Comparison of ENCODE assay signal across 8 mouse cellular contexts in genomic region chrX:12760501-12760900, GRCm38 (mm10). TPM values are rescaled to one million over a fixed set of nuclear protein-coding genes. Genes with fewer than 3 reads are reported as not detected.
DNase-seq lines count a peak whose midpoint lies in the region; ATAC-seq and TF ChIP-seq lines count a peak whose summit lies in the region.

No protein-coding gene starts in this region.

- peak overlapping the region; percentile 81; the same call in 1 of the 2 replicates for H3K9ac ChIP-seq in limb, embryonic 12.5 days (replicated peaks)
- H3K9ac ChIP-seq in stomach, postnatal 0 days (ENCODE audit: low read length): peak overlapping the region; percentile 43; the same call in 1 of the 2 replicates

- peak overlapping the region; percentile 57 for H3K4me2 ChIP-seq in limb, embryonic 12.5 days
- peak overlapping the region; percentile 51 for H3K4me2 ChIP-seq in stomach, postnatal 0 days (replicated peaks; ENCODE audit: low read depth)

- H3K27me3 ChIP-seq in erythroblast, embryonic 14.5 days (ENCODE audit: control insufficient read depth): peaks cover 16% of the 10 kb centered on the region
- H3K27me3 ChIP-seq in spleen, adult 2 months (ENCODE audit: control insufficient read depth, insufficient read depth, low read length): no peaks in the 10 kb centered on the region
- peaks cover 17% of the 10 kb centered on the region for H3K27me3 ChIP-seq in limb, embryonic 12.5 days
- no peaks in the 10 kb centered on the region for H3K27me3 ChIP-seq in stomach, postnatal 0 days (ENCODE audit: control insufficient read depth, insufficient read depth, low read length)

- TF ChIP-seq EP300 in stomach, postnatal 0 days (optimal IDR thresholded peaks at IDR 0.05): no peak

- peak overlapping the region; percentile 86 for H3K4me3 ChIP-seq in erythroblast, embryonic 14.5 days (replicated peaks)
- peak overlapping the region; percentile 86 for H3K4me3 ChIP-seq in spleen, adult 2 months (ENCODE audit: extremely low read depth, insufficient read depth, insufficient read length)
- peak overlapping the region; percentile 61 for H3K4me3 ChIP-seq in limb, embryonic 12.5 days (replicated peaks)
- H3K4me3 ChIP-seq in stomach, postnatal 0 days (ENCODE audit: low read depth, low read length): peak overlapping the region; percentile 63

- no peak for DNase-seq in spleen, adult 2 months (ENCODE audit: low read depth in 1 of 2, low spot score in 2 of 2)
- no peak for DNase-seq in spleen, postnatal 4 days (ENCODE audit: low spot score in 2 of 2)
- DNase-seq in stomach, postnatal 0 days (ENCODE audit: low spot score): no peak
- DNase-seq in urinary bladder, adult 18-20 months (ENCODE audit: low spot score in 2 of 2): no peak

- H3K36me3 ChIP-seq in erythroblast, embryonic 14.5 days (ENCODE audit: control insufficient read depth): no peaks in the 10 kb centered on the region; the same call in 1 of the 2 replicates
- H3K36me3 ChIP-seq in spleen, adult 2 months (ENCODE audit: control insufficient read depth, insufficient read depth, low read length): no peaks in the 10 kb centered on the region
- H3K36me3 ChIP-seq in limb, embryonic 12.5 days: no peaks in the 10 kb centered on the region
- H3K36me3 ChIP-seq in stomach, postnatal 0 days (ENCODE audit: control insufficient read depth, insufficient read depth, low read length): no peaks in the 10 kb centered on the region

- peaks cover 21% of the 10 kb centered on the region for H3K4me1 ChIP-seq in erythroblast, embryonic 14.5 days (ENCODE audit: control insufficient read depth)
- no peaks in the 10 kb centered on the region for H3K4me1 ChIP-seq in spleen, adult 2 months (ENCODE audit: control insufficient read depth, insufficient read depth, insufficient read length)
- H3K4me1 ChIP-seq in limb, embryonic 12.5 days (replicated peaks): no peaks in the 10 kb centered on the region
- H3K4me1 ChIP-seq in stomach, postnatal 0 days (replicated peaks; ENCODE audit: control insufficient read depth, insufficient read depth): no peaks in the 10 kb centered on the region

- no peak for TF ChIP-seq POLR2A in spleen, adult 2 months (IDR thresholded peaks at IDR 0.05; ENCODE audit: low read depth, low read length)

- H3K27ac ChIP-seq in spleen, adult 2 months (ENCODE audit: insufficient read depth, low read length): no peak overlapping the region
- no peak overlapping the region for H3K27ac ChIP-seq in limb, embryonic 12.5 days
- H3K27ac ChIP-seq in stomach, postnatal 0 days (replicated peaks): peak overlapping the region; percentile 13; the same call in 1 of the 2 replicates

- ATAC-seq in erythroblast, adult 5-6 weeks (replicated peaks; ENCODE audit: low FRiP score, poor library complexity, severe bottlenecking): no peak
- ATAC-seq in limb, embryonic 12.5 days (ENCODE audit: insufficient number of reproducible peaks, insufficient read depth, low FRiP score, low TSS enrichment, low read depth): no peak
- no peak for ATAC-seq in stomach, postnatal 0 days (ENCODE audit: low FRiP score, low TSS enrichment)
- ATAC-seq in frontal cortex, adult (ENCODE audit: low TSS enrichment): no peak

- no peak for TF ChIP-seq CTCF in spleen, adult 2 months (IDR thresholded peaks at IDR 0.05; ENCODE audit: extremely low read depth, insufficient read depth, insufficient read length, insufficient replicate concordance)
- TF ChIP-seq CTCF in stomach, postnatal 0 days (IDR thresholded peaks at IDR 0.05; ENCODE audit: low read depth): no peak

- peaks cover 4% of the 10 kb centered on the region; the same call in 1 of the 2 replicates for H3K9me3 ChIP-seq in erythroblast, embryonic 14.5 days (ENCODE audit: control insufficient read depth, low read length)
- H3K9me3 ChIP-seq in limb, embryonic 12.5 days: no peaks in the 10 kb centered on the region
- H3K9me3 ChIP-seq in stomach, postnatal 0 days (ENCODE audit: control insufficient read depth, low read length): no peaks in the 10 kb centered on the region

- 25% methylated on average over 8 of the region's 8 CpGs for WGBS in spleen, adult 2 months
- 19% methylated on average over 8 of the region's 8 CpGs for WGBS in limb, embryonic 12.5 days
- WGBS in stomach, postnatal 0 days: 20% methylated on average over 8 of the region's 8 CpGs

RNA-seq across cellular contexts. Expression of gene Med14, which starts 1.4 kb away (rescaled TPM):
- 0.26 and 0.29 TPM in 2 replicates for polyA plus RNA-seq in erythroblast, embryonic 14.5 days (2012)
- total RNA-seq in erythroblast, adult 5-6 weeks (2015; ENCODE audit: low replicate concordance): 28.2 and 37.3 TPM in 2 replicates
- total RNA-seq in erythroblast, adult 5-6 weeks (2017; ENCODE audit: low replicate concordance): 8.5 and 8.8 TPM in 2 replicates
- polyA plus RNA-seq in spleen, adult 2 months (2012; rRNA removed): 9.5 and 12.4 TPM in 2 replicates
- 13.3 and 17.2 TPM in 2 replicates for polyA plus RNA-seq in limb, embryonic 12.5 days (2016; fragmentation: Nextera tagmentation; extraction: Ambion mirVana)
- 6.8 and 7.4 TPM in 2 replicates for polyA plus RNA-seq in stomach, postnatal 0 days (2015; fragmentation: Nextera tagmentation; extraction: Ambion mirVana)
